Mouse (Mus musculus) neural tube, embryonic 12.5 days (tissue): Measurements from ENCODE around the gene Gm11567. TPM values are rescaled to one million over a fixed set of nuclear protein-coding genes. Genes with fewer than 3 reads are reported as not detected.

Experiments used
- polyA plus RNA-seq: library from polyadenylated mRNA; unstranded; fragments of >200 nt; fragmentation: Nextera tagmentation; extraction: Ambion mirVana; gene quantifications from 2 replicates; pipeline ENCODE4 v1.2.1, GENCODE M21; 2016

The Gm11567 gene
- polyA plus RNA-seq, 1 experiment from 2014 or later, result not detected

Other genes starting within 250 kb of the Gm11567 start
- gene Krtap4-2, start 244.1 kb upstream of the Gm11567 start, polyA plus RNA-seq, result not detected in 2 replicates
- gene Krtap4-7, start 235.1 kb upstream of the Gm11567 start, polyA plus RNA-seq, result not detected in 2 replicates
- gene Gm11555, start 229.0 kb upstream of the Gm11567 start, polyA plus RNA-seq, result not detected in 2 replicates
- not detected in 2 replicates for gene Gm11563, start 220.2 kb upstream of the Gm11567 start, polyA plus RNA-seq
- gene Krtap4-6, start 213.2 kb upstream of the Gm11567 start, polyA plus RNA-seq, result not detected in 2 replicates
- not detected in 2 replicates for gene Gm14190, start 188.4 kb upstream of the Gm11567 start, polyA plus RNA-seq
- not detected in 2 replicates for gene Gm14180, start 144.9 kb upstream of the Gm11567 start, polyA plus RNA-seq
- not detected in 2 replicates for gene Gm11595, start 106.3 kb upstream of the Gm11567 start, polyA plus RNA-seq
- not detected in 2 replicates for gene Krtap4-8, start 98.5 kb upstream of the Gm11567 start, polyA plus RNA-seq
- not detected in 2 replicates for gene Krtap4-9, start 94.0 kb upstream of the Gm11567 start, polyA plus RNA-seq
- gene Gm11596, start 85.7 kb upstream of the Gm11567 start, polyA plus RNA-seq, result not detected in 2 replicates
- not detected in 2 replicates for gene Gm11569, start 80.3 kb upstream of the Gm11567 start, polyA plus RNA-seq
- not detected in 2 replicates for gene Gm11554, start 74.7 kb upstream of the Gm11567 start, polyA plus RNA-seq
- gene Krtap4-13, start 69.3 kb upstream of the Gm11567 start, polyA plus RNA-seq, result not detected in 2 replicates
- gene Gm11564, start 63.5 kb upstream of the Gm11567 start, polyA plus RNA-seq, result not detected in 2 replicates
- not detected in 2 replicates for gene 2300003K06Rik, start 41.1 kb upstream of the Gm11567 start, polyA plus RNA-seq
- gene Krtap4-16, start 27.6 kb upstream of the Gm11567 start, polyA plus RNA-seq, result not detected in 2 replicates
- not detected in 2 replicates for gene Gm11568, start 21.3 kb upstream of the Gm11567 start, polyA plus RNA-seq
- gene Gm11559, start 14.7 kb upstream of the Gm11567 start, polyA plus RNA-seq, result not detected in 2 replicates
- gene Krtap9-1, start 5.8 kb upstream of the Gm11567 start, polyA plus RNA-seq, result not detected in 2 replicates
- gene Krtap31-1, start 28.7 kb downstream of the Gm11567 start, polyA plus RNA-seq, result not detected in 2 replicates
- gene Gm11565, start 35.6 kb downstream of the Gm11567 start, polyA plus RNA-seq, result not detected in 2 replicates
- not detected in 2 replicates for gene Krtap31-2, start 57.1 kb downstream of the Gm11567 start, polyA plus RNA-seq
- gene Krtap9-5, start 69.3 kb downstream of the Gm11567 start, polyA plus RNA-seq, result not detected in 2 replicates
- not detected in 2 replicates for gene Krtap29-1, start 99.9 kb downstream of the Gm11567 start, polyA plus RNA-seq
- gene Krtap16-1, start 107.4 kb downstream of the Gm11567 start, polyA plus RNA-seq, result 0.14 TPM in 1 of 2 replicates, not detected in the other
- gene Krtap17-1, start 114.8 kb downstream of the Gm11567 start, polyA plus RNA-seq, result 0.37 TPM in 1 of 2 replicates, not detected in the other
- not detected in 2 replicates for gene Krt33a, start 137.0 kb downstream of the Gm11567 start, polyA plus RNA-seq
- not detected in 2 replicates for gene Krt33b, start 150.7 kb downstream of the Gm11567 start, polyA plus RNA-seq
- not detected in 2 replicates for gene Krt34, start 162.4 kb downstream of the Gm11567 start, polyA plus RNA-seq
- not detected in 2 replicates for gene Krt31, start 171.4 kb downstream of the Gm11567 start, polyA plus RNA-seq
- not detected in 2 replicates for gene Krt32, start 209.0 kb downstream of the Gm11567 start, polyA plus RNA-seq
- gene Krt35, start 217.1 kb downstream of the Gm11567 start, polyA plus RNA-seq, result not detected in 2 replicates
- not detected in 2 replicates for gene Krt36, start 226.4 kb downstream of the Gm11567 start, polyA plus RNA-seq
- 0.23 and 0.52 TPM in 2 replicates for gene Krt13, start 242.4 kb downstream of the Gm11567 start, polyA plus RNA-seq